Mouse (Mus musculus) B cell, adult 2 months (primary cell): ENCODE data around the gene Rpl29.
A peak's percentile ranks its signal among the peaks of the same experiment; 100 is the strongest.

Source experiments
- DNase-seq, 2 experiments: peaks; one replicate each; pipeline ENCODE4 v3.0.0; 2022

Rpl29 gene

DNA sequence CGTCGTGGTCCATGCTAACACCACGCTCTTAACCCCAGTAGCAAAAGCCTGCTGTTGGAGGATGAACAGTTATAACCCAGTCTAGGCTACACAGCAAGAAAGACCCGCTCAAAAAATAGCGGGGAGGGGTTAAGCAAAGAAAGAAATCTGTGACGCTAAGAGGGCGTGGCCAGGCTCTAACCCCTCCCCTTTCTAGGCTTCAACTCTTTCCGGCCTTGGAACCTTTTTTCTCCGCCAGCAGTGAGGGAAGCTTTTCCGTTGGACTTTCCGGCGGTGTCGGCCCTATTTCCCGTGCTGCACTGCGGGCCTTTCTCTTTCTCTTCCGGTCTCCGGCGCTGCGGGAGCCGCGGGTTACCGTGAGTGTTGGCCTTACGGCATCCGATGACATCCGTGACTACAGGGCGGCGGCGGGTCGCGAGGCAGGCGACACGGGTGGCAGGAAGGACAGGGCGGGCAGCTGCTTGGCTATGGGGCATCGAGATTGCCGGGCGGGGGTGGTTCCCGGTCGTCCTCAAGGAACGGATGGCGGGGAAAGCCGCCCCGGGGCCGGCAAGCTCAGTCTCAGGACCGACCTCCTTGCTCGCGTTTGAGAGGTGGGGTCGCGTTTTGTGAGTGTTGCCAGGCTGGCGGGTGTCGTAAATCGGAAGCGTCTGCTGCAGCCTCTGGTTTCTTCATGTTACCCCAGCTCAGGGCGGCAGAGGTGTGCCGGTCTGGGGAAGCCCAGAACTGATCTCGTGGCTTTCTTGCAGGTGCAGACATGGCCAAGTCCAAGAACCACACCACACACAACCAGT, at the start of gene Rpl29:
Rpl29 (plus strand) TSS at position 234 of the 794 bp plus-strand sequence.
- DNase-seq: peak; percentile 96

- DNase-seq: peak; percentile 52 to 53
Observed at GRCm38 (mm10) chr9:106386181-106386864, 42.9 kb upstream of the Rpl29 start.

DNA sequence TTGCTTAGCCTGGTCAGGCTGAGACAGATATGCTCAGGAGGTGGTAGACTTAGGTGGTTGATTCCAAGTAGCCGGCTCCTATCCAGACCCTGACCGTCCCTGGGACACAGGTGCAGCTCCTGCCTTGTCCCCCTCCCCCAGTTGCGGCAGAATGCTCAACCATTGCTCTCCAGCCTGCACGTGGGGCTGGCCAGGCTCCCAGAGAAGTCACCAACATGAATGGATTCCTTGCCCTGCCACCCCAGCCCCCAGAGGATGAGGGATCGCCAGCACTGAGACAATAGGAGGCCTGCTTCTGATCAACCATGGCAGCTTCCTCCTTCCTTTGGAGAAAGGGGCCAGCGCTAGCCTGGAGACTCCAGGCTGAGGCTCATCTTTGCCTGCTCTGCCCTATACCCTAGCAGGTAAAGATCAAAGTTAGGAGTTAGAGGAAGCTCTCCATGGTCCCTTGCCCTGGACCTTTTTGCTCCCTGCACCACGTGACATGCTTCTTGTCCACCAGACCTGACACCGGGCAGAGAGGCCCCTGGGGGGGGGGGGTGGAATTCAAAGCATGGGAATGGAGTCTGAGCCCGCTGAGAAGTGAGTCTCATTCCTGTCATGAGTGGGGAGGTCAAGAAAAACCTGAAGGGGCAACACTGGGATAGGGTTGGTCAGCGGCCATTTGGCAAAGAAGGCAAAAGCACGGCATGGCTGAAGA, 36.3 kb upstream of the Rpl29 start:
- no peak for DNase-seq

GRCm38 (mm10) chr9:106393548-106393947, 35.7 kb upstream of the Rpl29 start:
- DNase-seq: no peak

DNA sequence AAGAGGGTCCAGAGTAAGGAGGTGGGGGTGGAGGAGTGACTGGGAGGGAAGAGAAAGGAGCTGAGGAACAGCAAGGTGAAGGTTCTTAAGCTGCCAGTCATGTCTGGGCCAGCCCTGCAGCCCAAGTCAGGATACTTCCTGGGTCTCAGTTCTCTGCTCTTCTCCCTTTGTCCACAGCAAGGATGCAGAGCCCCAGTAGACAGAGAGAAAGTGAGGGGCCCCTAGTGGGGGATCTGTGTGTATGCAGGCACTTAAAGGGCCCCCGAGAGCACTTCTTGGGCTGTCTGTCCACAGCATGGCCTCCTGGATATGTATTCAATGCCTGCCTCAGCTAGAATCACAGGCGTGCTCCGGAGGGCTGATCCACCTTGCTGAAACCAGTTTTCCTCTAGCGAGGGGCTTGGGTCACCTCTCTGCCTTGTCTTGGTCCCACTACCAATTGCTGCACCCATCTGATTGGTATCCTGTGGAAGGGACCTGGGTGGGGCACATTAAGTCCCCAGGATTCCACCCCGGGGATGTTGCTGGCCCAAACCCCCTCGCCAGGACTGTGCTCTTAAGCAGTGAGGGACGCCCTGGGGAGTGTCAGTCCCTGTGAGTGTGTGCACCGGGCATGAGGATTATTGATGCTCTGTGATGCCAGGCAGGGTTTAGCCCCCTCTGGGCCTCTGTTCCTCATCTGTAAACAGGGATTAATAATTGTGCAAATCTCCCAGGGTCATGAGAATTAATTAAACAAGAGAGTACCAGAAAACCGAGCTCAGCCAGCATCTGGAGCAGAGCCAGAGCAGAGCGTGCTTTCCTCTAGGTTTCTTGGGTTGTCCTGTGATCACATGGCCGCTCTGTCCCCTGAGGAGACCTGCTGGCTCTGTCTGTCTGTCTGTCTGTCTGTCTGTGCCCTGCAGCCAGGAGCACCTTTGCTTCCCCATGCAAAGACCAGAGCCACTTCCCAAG, 34.3 kb upstream of the Rpl29 start:
- peak; percentile 48 to 53 for DNase-seq

DNA sequence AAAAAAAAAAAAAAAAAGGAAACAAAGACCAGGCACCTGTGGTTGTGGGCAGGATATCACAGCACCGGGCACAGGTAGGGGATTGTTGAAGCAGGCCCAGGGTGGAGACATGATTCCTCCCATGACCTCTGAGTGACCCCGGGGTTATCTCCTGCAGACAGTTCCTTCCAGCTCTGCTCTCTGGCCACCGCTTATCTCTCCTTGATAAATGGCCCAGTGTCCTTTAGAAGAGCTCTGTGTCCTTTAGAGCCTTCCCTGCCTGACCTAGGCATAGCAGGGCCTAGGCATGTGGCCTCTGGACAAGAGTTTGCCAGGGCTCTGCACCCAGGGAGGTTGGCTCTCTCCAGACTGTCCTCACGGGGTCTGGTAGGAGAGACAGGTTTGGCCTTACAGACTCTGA, 31.5 kb upstream of the Rpl29 start:
- DNase-seq: no peak

- DNase-seq: no peak
Observed at GRCm38 (mm10) chr9:106398667-106399311, 30.5 kb upstream of the Rpl29 start.

GRCm38 (mm10) chr9:106399808-106400207, 29.4 kb upstream of the Rpl29 start:
- DNase-seq: no peak

DNA sequence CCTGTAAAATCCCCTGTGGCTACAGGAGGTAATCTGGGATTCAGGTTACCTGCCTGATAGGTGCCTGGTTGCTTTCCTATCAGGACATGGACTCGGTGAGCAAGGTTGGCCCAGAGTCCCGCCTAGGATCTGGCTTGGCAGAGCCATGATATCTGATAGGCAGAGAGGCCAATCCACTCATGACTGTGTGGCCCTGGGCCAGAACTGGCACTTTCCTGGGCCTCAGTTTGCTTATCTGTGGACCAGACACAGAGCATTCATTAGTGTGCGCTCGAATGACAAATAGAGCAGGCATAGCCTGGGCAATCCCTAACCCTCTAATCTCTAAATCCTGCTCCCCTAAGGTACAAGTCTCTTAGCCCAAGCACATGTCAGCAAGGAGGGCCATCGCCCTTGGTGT, 27.1 kb upstream of the Rpl29 start:
- DNase-seq: no peak

DNA sequence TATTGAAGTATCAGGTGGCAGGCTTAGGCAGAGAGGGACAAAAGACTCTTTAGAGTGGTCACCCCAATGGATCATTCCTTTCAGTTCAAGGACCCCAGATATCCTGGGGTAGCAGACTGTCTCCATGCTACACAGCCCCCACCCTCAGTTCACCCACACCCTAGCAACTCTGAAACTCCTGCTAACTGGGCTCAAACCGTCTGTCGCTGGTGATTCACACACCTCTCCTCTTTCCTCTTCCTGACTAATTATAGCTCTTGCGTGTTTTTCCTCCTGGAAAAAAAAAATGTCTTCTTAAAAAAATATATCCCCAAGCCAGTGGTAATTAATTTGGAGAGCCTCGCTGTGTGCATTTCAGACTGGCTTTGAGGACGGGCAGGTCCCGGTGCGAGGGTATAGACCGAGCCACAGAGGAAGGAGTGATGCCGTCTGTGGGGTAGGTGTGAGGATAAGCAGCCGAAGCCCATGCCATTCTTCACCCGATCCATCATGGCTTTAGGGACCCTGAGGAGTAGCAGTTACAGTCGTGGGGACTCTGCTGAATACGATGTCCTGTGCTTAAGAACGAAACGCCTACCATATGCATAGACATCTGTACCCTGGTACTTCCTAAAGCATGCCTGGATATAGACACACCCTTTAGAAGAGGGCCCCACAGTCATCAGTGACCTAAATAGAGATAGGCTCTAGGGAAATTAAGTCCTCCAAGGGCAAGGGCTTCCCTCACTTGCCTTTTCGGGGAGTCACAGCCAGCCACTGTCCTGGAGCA, 26.5 kb upstream of the Rpl29 start:
- DNase-seq: no peak

DNA sequence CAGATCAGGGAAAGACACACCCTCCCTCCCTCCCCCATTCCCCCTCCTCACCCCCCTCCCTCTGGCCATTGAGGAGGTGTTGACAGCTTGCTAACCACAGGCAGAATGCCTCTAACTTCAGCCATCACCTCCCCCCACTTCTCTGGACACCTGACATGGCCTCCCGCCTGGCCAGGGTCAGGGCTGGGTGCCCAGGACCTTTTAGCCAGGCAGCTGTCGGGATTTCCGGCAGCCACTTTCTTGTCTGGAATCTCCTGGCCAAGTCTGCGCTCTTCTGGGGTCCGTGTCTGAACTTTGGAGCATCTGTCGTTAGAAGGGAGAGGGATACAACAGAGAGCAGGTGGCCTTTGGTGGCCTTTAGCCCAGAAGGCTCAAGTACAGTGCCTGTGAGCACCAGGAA, 24.0 kb upstream of the Rpl29 start:
- no peak for DNase-seq

- no peak for DNase-seq
Observed at GRCm38 (mm10) chr9:106406443-106407078, 22.7 kb upstream of the Rpl29 start.

- DNase-seq: no peak
Observed at GRCm38 (mm10) chr9:106409096-106409495, 20.2 kb upstream of the Rpl29 start.

DNA sequence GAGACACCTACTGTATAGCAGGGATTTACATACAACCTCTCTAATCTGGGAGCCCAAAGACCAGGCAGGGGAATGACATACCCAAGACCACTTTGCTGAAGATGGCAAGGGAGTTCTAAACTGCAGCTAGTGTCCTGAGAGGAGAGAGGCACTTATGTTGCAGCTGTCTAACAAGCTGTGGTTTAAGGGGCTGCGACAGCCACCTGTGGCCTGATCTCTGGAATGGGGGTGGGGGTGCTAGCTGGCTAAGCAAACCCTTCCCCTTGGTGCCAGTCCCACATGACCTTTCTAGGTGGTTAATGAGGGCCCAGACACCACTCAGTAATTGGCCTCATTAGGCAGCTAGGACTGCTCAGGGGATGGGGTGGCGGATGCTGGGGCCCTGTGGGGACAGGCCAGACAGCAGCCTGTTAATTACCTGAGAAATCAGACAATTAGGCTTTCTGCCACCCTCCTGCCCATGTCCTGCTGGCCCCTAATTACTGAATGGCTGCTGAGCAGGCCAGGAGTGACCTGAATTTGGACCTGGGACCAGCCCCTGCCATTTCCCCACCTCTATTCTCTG, 19.1 kb upstream of the Rpl29 start:
- DNase-seq: no peak

GRCm38 (mm10) chr9:106411091-106411594, 18.1 kb upstream of the Rpl29 start:
- DNase-seq: peak; percentile 54 to 68

DNA sequence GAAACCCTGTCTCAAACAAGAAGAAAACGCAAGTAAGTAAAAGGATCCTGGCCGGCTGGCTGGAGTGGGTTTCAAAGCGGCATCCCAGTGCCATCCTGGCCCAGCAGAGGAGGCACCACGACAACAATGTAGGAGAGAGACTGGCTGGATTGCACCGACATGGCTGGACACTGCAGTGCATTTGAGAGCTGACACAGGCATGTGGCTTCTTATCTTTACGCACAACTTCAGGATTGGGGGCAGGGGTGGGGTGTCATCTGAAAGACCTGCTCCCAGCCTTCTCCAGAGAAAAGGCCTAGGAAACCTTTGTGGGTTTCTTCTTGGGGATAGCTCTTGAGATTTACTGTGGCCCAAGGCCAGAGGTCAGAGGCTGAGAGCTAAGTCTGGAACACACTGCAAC, 17.5 kb upstream of the Rpl29 start:
- no peak for DNase-seq

DNA sequence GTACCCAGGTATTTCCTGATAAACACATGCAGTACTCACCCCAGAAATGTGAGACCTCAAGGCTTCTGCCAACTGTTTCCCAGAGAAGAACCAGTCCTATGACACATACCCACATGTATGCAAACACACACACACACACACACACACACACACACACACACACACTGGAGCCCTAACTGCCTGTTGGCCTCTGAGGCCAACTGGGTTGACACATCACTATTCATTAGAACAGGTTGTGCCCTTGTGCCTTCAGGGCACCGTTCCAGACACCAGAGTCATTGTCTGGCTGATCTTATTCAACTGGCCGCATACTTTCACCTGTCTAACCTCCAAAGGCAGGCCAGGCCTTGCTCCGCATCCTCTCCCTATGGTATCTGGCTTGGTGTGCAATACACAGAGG, 17.0 kb upstream of the Rpl29 start:
- no peak for DNase-seq

GRCm38 (mm10) chr9:106413606-106414005, 15.6 kb upstream of the Rpl29 start:
- no peak for DNase-seq

DNA sequence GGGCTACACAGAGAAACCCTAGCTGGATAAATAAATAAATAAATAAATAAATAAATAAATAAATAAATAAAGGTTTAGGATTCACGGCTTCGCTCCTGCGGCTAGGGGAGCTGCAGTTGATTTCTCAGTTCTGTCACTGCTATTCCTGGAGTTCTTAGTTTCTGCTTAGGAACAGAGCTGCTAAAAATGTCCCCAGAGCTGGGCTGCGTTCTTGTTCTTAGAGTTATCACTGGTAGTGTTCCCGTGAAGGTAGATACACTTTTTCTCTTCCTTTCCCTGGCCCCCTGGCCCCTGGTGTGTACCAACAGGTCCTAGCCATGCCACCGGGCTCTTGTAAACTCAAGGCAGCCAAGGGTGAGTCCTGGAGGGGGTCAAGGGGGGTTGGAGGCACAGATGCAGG, 12.4 kb upstream of the Rpl29 start:
- no peak for DNase-seq
